Mouse (Mus musculus) right cerebral cortex, adult 2 months (tissue): ENCODE measurements around the gene Col17a1.

Experiments used
- DNase-seq, 2 experiments: peaks; one replicate each; pipeline ENCODE4 v3.0.0; 2021 to 2022; ENCODE audit warnings: low spot score in 2 of 2

Gene Col17a1

GRCm38 (mm10) chr19:47691994-47692393 lies at the start of gene Col17a1:
Col17a1 (minus strand) TSS chr19:47692094.
- no peak for DNase-seq

GRCm38 (mm10) chr19:47731931-47732330 lies 40.0 kb upstream of the Col17a1 start:
- DNase-seq: peak; percentile 40 to 41

- peak; percentile 97 to 99 for DNase-seq
Observed at GRCm38 (mm10) chr19:47731071-47731881, 39.4 kb upstream of the Col17a1 start, which contains the start of gene Sfr1. Sfr1 (plus strand) TSS chr19:47731682.

DNA sequence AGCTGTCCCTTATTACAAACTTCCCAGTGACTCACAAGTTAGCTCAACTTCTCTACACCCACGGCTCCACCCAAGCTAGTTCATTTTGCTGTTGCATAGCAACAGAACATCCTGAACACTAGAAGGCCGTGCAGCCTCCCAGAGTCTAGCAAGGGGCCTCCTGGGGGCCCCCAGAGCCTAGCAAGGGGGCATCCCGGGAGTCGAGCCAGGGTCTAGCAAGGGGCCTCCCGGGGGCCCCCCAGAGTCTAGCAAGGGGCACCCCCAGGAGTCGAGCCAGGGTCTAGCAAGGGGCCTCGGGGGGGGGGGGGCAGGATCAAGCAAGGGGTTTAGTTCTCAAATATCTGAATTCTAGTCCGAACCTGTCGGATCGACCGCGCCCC lies 38.8 kb upstream of the Col17a1 start:
- peak; percentile 77 to 80 for DNase-seq

GRCm38 (mm10) chr19:47725643-47726140 lies 33.8 kb upstream of the Col17a1 start:
- no peak for DNase-seq

DNA sequence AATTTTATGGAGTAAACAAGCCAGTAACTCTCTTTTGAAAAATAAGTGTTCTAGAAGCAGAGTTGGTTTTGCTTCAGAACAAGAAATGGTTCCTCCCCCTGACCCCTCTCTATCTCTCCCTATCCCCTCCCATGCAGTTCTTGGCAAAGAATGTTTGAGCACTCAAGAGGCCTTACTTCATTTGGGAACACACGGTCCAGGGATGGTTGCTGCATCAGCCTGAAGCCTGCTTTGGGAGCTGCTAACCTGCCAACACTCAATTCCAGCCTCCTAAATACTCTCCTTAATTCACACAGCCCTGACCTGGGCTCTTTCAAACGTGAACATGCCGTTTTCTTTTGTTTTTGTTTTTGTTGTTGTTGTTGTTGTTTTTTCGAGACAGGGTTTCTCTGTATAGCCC lies 33.0 kb upstream of the Col17a1 start:
- no peak for DNase-seq

DNA sequence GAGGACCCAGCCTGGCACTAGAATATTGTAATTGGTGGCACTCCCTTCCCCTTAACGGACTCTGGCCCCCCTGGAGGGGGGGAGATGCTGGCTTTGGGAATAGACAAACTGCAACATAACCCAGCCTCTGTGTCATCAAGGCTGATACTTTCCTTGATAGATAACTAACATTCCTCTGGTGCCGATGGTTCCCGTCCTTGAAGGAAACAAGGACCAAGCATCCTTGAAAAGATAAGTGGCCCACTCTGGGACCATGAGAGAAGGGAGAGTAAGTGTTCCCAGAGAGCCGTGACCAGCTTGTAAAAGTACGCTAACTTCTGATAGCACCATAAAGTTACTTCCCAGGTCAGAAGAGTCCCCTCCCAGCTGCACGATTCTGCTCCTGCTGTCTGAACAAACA lies 30.6 kb upstream of the Col17a1 start:
- no peak for DNase-seq

DNA sequence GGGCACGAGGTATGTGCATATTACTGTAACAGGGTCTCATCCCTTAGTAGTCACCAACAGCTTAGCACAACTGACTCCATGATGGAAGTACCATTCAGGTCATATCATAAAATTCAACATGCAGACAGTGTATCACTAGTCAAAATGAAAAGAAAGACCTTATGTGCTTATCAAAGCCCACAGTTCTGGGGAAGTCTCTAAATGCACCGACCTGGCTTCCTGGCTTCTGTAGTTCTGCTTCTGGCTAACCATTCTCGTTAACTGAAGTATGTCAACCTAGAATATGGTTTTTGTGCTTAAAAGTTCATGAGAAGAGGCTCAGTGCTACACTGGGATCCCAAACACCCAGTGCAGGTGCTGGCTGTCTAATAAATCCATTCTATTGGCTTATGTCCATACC lies 27.3 kb upstream of the Col17a1 start:
- no peak for DNase-seq

DNA sequence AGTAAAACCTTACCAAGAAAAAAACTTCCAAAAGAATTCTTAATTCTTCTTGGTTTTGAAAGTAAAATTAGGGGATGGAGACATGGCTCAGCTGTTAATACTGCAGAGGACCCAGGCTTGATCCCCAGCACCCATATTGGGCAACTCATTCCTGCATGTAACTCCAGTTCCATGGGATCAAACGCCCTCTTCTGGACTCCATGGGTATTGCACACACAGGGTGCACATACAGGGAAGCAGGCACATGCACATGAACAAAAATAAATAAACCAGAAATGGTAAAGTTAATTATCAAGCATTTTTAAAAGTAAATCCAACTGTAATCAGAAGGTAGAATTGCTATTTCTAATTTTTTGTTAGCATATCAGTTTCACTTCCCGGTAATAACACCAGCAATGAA lies 24.2 kb upstream of the Col17a1 start:
- DNase-seq: no peak

GRCm38 (mm10) chr19:47713457-47713856 lies 21.6 kb upstream of the Col17a1 start:
- DNase-seq: peak; percentile 24 to 40

DNA sequence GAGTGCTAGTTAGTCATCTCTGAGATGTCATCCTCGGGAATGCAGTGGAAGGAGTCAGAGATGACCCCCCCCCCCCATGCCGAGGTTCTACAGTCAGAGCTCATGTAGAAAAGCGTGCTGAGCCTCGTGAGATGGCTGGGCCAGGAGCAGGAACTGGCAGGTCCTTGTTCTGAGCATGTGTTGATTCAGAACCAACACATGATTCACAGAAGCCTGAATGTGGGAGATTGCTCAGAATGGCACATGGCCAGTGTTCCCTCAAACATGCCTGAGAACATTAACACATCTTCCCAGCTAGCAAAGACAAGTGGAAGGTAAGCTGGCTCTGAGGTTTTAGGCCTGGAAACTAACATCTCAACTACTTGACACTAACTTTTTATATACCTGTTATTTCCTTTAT lies 18.5 kb upstream of the Col17a1 start:
- DNase-seq: peak; percentile 22 to 29

DNA sequence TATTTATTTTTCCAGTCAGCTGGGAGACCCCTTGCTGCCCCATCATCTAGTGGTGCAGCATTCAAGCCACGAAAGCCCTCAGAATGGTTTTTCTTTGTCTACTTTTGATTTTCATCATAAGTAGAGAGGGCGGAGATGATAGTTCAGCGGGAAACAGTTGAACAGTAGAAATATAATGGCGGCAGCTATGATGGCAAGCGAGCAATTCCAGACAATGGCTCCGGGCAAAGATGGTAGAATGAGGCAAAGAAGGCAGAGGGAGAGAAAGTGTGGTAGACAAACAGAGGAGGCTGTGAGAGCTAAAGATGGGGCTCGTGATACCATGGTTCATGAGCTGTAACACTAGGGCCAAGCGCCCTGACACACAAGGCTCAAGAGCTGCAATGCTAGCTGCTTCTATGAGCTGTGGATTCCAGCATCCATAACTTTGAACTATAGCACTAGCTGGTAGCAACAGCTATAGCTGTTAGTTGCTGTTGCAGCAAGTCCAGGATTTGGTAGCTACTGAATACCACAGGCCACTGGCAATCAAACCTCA lies 13.9 kb upstream of the Col17a1 start:
- DNase-seq: no peak

DNA sequence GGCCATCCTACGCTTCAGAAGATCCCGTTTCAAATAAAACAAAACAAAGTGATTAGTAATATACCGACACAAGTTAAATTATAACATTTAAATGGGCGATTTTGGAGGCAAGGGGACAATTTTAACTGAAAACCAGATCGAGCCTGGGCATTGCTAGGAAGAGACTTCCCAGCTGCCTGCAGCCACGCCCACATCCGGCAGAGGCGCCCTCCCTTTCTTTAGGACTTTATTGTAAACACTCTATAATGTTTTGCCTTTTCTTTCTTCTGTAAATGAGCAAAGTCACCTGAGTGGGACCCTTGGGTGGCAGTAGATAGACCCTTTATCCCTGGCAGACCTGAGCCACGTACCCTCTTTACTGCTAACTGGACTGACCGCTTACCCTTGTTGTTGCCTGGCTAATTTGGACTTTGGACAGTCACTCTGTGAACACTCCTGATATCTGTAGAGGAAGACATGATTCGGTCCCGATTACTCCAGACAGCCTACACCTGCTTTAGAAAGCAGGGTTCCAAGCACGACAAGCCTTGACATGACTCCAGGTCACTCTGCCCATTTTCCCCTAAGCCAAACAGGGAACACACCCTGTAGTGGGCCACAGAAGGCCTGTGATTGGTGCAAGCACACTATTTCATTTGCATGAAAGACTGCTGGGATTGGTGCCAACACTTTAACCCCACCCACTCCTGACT lies 13.3 kb upstream of the Col17a1 start:
- no peak for DNase-seq

GRCm38 (mm10) chr19:47700509-47700908 lies 8.6 kb upstream of the Col17a1 start:
- DNase-seq: no peak

DNA sequence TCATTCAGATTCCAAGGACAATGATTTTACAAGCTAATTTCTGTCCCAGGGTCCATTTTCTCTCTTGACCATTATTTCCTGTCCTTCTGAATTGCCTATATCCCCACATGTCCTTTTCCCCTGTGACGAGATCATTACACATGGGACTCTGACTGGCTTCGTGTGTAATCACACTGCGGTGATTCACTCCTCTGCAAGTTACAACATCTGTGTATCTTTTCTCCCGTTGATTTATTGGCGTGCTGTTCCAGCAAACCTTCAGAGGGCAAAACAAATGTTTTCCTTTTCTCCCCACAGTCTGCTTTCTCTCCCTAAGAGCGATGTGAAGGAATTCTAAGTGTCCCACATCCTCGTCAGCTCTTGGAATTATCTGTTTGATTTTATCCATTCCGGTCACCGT lies 7.8 kb upstream of the Col17a1 start:
- DNase-seq: no peak

GRCm38 (mm10) chr19:47698266-47698665 lies 6.4 kb upstream of the Col17a1 start:
- DNase-seq: no peak

DNA sequence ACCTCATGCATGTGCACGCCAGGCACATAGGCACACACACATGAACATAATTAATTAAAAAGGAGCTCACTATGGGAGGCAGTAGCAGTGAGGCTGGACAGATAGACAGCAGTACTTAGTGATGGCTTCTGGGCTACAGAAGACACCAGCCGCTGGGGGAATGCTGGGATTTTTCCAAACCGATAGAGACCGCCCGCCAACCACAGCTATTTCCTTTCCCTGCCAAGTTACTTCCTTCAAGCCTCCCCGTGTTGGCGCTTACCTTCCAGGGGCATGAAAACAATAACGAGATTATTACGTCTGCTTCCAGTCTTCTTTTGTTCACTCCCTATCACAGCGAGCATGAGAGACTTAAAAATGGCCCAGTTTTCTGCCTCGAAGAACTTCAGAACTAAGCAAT lies 5.2 kb upstream of the Col17a1 start:
- DNase-seq: no peak

DNA sequence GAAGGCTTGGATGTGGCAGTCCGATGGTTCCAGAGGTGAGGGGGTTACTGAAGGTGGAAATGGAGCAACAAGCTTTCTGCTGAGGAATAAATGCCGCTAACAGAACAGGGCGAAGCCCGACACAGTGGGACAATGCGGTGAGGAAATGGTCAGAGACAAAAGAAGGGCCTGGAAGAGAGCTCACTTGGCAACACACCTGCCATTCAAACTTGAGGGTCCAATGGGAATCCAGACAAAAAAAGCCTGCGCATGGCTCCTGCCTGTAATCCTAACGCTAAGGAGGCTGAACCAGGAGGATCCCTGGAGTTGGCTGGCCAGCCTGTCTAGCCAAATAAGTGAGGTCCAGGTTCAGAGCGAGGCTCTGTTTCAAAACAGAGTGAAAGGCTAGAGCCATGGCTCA lies 4.5 kb upstream of the Col17a1 start:
- DNase-seq: no peak

DNA sequence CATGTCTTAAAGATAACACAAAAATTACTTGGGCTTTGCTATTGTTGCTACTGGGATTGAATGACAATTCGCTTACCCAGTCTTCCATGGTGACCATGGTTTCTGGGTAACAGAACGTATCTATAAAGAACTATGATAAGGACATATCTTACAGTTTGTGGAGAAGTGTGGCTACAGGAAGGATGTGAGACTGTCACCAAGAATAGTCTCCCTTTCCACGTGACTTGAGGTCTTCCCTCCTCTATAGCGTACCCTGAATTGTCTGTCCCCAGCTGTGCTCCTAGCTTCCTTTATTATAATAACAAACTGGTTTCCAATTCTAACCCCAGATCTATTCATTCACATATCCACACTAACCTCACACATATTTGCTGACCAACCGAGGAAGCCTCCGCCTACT lies 3.8 kb upstream of the Col17a1 start:
- no peak for DNase-seq

DNA sequence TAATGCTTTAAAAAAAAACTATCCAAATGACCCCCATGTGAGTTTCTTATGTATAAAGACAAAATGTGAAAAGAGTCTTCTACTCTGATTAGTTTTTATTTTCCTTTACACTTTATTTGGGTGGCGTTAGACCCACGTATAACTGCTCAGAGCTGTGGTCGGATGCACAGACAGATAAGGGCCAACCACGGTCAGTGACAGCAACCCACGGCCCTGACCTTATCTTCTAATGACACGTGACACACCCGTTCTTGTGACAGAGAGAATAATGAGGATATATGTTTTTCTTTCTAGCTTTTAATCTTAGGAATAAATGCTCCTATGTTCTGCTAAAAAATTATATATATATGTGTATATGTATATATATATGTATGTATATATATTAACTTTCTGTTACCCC lies 2.3 kb downstream of the Col17a1 start:
- no peak for DNase-seq

- DNase-seq: peak; percentile 73 to 81
Observed at GRCm38 (mm10) chr19:47678675-47679074, 13.2 kb downstream of the Col17a1 start.

DNA sequence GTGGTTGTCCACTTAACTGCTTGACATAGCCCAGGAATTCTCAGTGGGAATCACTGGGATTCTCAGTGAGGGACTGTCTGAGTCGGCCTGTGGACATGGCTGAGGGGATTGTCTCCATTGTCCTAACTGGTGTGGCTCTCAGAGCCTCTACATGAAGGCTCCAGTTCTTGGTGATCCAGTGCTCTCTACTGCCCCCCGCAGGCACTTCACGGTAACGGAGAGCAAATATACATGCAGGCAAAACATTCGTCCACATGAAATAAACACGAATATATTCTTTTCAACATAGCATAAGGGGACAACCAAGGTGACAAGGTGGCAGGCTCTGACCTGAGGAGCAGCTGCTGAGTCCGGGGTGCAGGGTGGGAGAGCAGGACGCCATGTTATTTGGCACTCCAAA lies 17.5 kb downstream of the Col17a1 start:
- DNase-seq: peak in 1 of 2 experiments; percentile 18

DNA sequence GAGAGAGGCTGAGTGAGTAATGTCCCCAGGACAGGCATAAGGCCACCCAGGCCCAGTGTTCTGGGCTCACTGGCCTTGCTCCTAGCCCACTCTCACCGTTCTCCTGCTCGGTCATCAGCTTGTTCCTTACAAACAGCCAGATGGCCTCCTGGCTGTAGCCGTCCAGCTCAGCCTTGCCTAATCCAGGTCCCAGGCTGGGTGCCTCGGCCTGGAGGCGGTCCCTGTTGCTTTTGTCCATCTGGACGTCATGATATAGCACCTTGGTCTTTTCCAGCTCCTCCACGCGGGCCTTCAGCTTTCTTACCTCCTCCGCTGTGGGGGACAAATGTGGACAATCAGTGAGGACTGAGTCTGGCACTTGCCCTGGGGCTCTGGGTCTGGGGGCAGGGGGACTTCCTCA lies 23.5 kb downstream of the Col17a1 start:
- DNase-seq: no peak
